Mouse (Mus musculus): Measurements from ENCODE around the gene Sf3b5.
"Not testable (repeated sequence)": the region's sequence is repeated elsewhere in the genome, so short reads cannot be mapped to it uniquely, and the experiment has no call there.

The Sf3b5 gene

GRCm38 (mm10) chr10:13008737-13009121 is 3.6 kb downstream of the Sf3b5 start:
- no peak for DNase-seq

GRCm38 (mm10) chr10:13014026-13014425 is 8.9 kb downstream of the Sf3b5 start:
- DNase-seq: no peak

GRCm38 (mm10) chr10:13016573-13016972 is 11.4 kb downstream of the Sf3b5 start:
- peak; percentile 34 for DNase-seq

- DNase-seq: peak; percentile 46
These were observed 13.4 kb downstream of the Sf3b5 start for GRCm38 (mm10) chr10:13018510-13018909.

- DNase-seq: no peak
These were observed 13.9 kb downstream of the Sf3b5 start for GRCm38 (mm10) chr10:13019026-13019425.

- no peak for DNase-seq
These were observed 17.0 kb downstream of the Sf3b5 start for GRCm38 (mm10) chr10:13022103-13022502.

GRCm38 (mm10) chr10:13023985-13024384 is 18.8 kb downstream of the Sf3b5 start:
- not testable (repeated sequence) for DNase-seq

GRCm38 (mm10) chr10:13027702-13028101 is 22.6 kb downstream of the Sf3b5 start:
- no peak for DNase-seq

GRCm38 (mm10) chr10:13028215-13028614 is 23.1 kb downstream of the Sf3b5 start:
- DNase-seq: no peak

- no peak for DNase-seq
These were observed 24.3 kb downstream of the Sf3b5 start for GRCm38 (mm10) chr10:13029416-13029815.

- no peak for DNase-seq
These were observed 30.1 kb downstream of the Sf3b5 start for GRCm38 (mm10) chr10:13035270-13035669.

GRCm38 (mm10) chr10:13039637-13040174 is 34.6 kb downstream of the Sf3b5 start:
- DNase-seq: no peak

- DNase-seq: peak; percentile 37
These were observed 39.5 kb downstream of the Sf3b5 start for GRCm38 (mm10) chr10:13044659-13045058.

GRCm38 (mm10) chr10:13047816-13048215 is 42.7 kb downstream of the Sf3b5 start:
- no peak for DNase-seq

- DNase-seq: no peak
These were observed 51.8 kb downstream of the Sf3b5 start for GRCm38 (mm10) chr10:13056863-13057381.
